Mouse (Mus musculus): ENCODE measurements around the gene Polr2e.

- TF ChIP-seq MAFK (IDR thresholded peaks at IDR 0.05; ENCODE audit: insufficient read depth, low read depth, low read length) (no peak), HCFC1 (IDR thresholded peaks at IDR 0.05; ENCODE audit: borderline replicate concordance, insufficient read depth, low read length) (no peak), ZC3H11A (IDR thresholded peaks at IDR 0.05; ENCODE audit: borderline replicate concordance, low read depth, low read length) (no peak)
Observed at GRCm38 (mm10) chr10:79997819-79998218, 41.8 kb downstream of the Polr2e start.
